ENCODE assay signal across 8 mouse cellular contexts in genomic region chr3:69004437-69005337, GRCm38 (mm10). TPM values are rescaled to one million over a fixed set of nuclear protein-coding genes. Genes with fewer than 3 reads are reported as not detected.
DNase-seq lines count a peak whose midpoint lies in the region; ATAC-seq lines count a peak whose summit lies in the region.

Gene Ift80, minus strand, starts transcription at chr3:69004570.
Gene Smc4, plus strand, starts transcription at chr3:69004738.

- peak within 1 kb of the TSS; percentile 97 for H3K27ac ChIP-seq in lung, embryonic 16.5 days (ENCODE audit: low read length)

- H3K27me3 ChIP-seq in lung, embryonic 16.5 days (ENCODE audit: control insufficient read depth, insufficient read depth, low read depth, low read length) = no peaks in the 10 kb centered on the region

- WGBS in lung, embryonic 16.5 days = under 1% methylated on average over 71 of the region's 76 CpGs

- H3K36me3 ChIP-seq in lung, embryonic 16.5 days (ENCODE audit: control insufficient read depth, insufficient read depth, low read length) = no peaks in the 10 kb centered on the region

- peak; percentile 90 to 94 for ATAC-seq in hematopoietic stem cell, adult 5-6 weeks (replicated peaks in 1 of 2; ENCODE audit: insufficient read depth in 1 of 2, low FRiP score in 2 of 2, low TSS enrichment in 1 of 2, low read depth in 1 of 2, poor library complexity in 2 of 2, severe bottlenecking in 2 of 2)
- peak; percentile 96 for ATAC-seq in lung, embryonic 16.5 days (ENCODE audit: low read depth)

- H3K9ac ChIP-seq in lung, embryonic 16.5 days (ENCODE audit: low read length) = peak within 1 kb of the TSS; percentile 97

- H3K4me1 ChIP-seq in lung, embryonic 16.5 days (replicated peaks; ENCODE audit: control insufficient read depth, insufficient read depth, low read length) = peaks cover 8% of the 10 kb centered on the region

- peak within 1 kb of the TSS; percentile 83 for H3K4me2 ChIP-seq in lung, embryonic 16.5 days (ENCODE audit: low read depth, low read length)

- peak; percentile 76 for DNase-seq in MEL-GATA-1-ER (ENCODE audit: extremely low read depth, low read depth)
- peak; percentile 95 for DNase-seq in cerebellum, adult 8-10 months
- DNase-seq in forelimb bud, embryonic 11.5 days (ENCODE audit: low read depth, low spot score) = peak; percentile 97
- DNase-seq in layer of hippocampus, adult 9-10 months (ENCODE audit: low spot score) = peak; percentile 91
- peak; percentile 91 for DNase-seq in ovary, postnatal 10 days (ENCODE audit: low spot score)
- peak; percentile 95 for DNase-seq in thymus, postnatal 10 days (ENCODE audit: low spot score in 2 of 2)

- no peaks in the 10 kb centered on the region for H3K9me3 ChIP-seq in lung, embryonic 16.5 days (ENCODE audit: control insufficient read depth, low read length)

- peak within 1 kb of the TSS; percentile 99 for H3K4me3 ChIP-seq in lung, embryonic 16.5 days (ENCODE audit: low read length)

RNA-seq across cellular contexts. Expression of gene Ift80, which starts in this region (rescaled TPM):
- total RNA-seq in hematopoietic stem cell, adult 5-6 weeks (2017) = 33.7 and 36.8 TPM in 2 replicates
- polyA plus RNA-seq in lung, embryonic 16.5 days (2015; fragmentation: Nextera tagmentation; extraction: Ambion mirVana) = 20.7 and 21.0 TPM in 2 replicates

RNA-seq across cellular contexts. Expression of gene Smc4, which starts in this region (rescaled TPM):
- total RNA-seq in hematopoietic stem cell, adult 5-6 weeks (2017) = 470 and 545 TPM in 2 replicates
- polyA plus RNA-seq in lung, embryonic 16.5 days (2015; fragmentation: Nextera tagmentation; extraction: Ambion mirVana) = 196 and 214 TPM in 2 replicates

Comparison
In these comparisons a context has a peak if more than half of its experiments do, and no peak if none do; other contexts are left out.
1. Peak in every context shown above with its lines: DNase-seq, ATAC-seq, H3K4me3 ChIP-seq and H3K27ac ChIP-seq.